Mouse (Mus musculus) forebrain, embryonic 10.5 days (tissue): ENCODE measurements around the gene Serpinc1. TPM values are rescaled to one million over a fixed set of nuclear protein-coding genes. Genes with fewer than 3 reads are reported as not detected.

ENCODE experiments used
- DNase-seq: peaks from one replicate; pipeline ENCODE4 v3.0.0-alpha.2; 2017; ENCODE audit warnings: low spot score; ENCODE audit errors: extremely low spot score
- H3K27ac ChIP-seq: fragments of 300-500 bp; sonication (generic); 2 replicates; pipeline ENCODE4 v1.5.1; 2016; ENCODE audit warnings: mild to moderate bottlenecking
- H3K27me3 ChIP-seq: fragments of 300-500 bp; sonication (generic); 2 replicates; pipeline ENCODE4 v1.6.1; 2016; ENCODE audit warnings: mild to moderate bottlenecking; ENCODE audit not compliant: poor library complexity, severe bottlenecking
- H3K36me3 ChIP-seq: fragments of 300-500 bp; sonication (generic); replicated peaks from 2 replicates; pipeline ENCODE4 v1.6.1; 2016; ENCODE audit warnings: mild to moderate bottlenecking, moderate library complexity
- H3K4me1 ChIP-seq: fragments of 300-500 bp; sonication (generic); 2 replicates; pipeline ENCODE4 v1.6.1; 2016
- H3K4me3 ChIP-seq: fragments of 300-500 bp; sonication (generic); 2 replicates; pipeline ENCODE4 v1.5.1; 2016; ENCODE audit warnings: mild to moderate bottlenecking, moderate library complexity
- H3K9me3 ChIP-seq: fragments of 300-500 bp; sonication (generic); 2 replicates; pipeline ENCODE4 v1.6.1; 2016; ENCODE audit warnings: mild to moderate bottlenecking, moderate library complexity
- WGBS: fragments of 180-500 bp; shearing (Covaris S2); methylation state at CpG from one replicate; pipeline ENCODE4 v1.1.7; 2016; 5-methylcytosine and 5-hydroxymethylcytosine counted together
- polyA plus RNA-seq: library from polyadenylated mRNA; unstranded; fragments of >200 nt; fragmentation: Nextera tagmentation; extraction: Ambion mirVana; gene quantifications from 2 replicates; pipeline ENCODE4 v1.2.1, GENCODE M21; 2016

Serpinc1 gene
- polyA plus RNA-seq, 1 experiment from 2014 or later = 2.4 TPM

DNA sequence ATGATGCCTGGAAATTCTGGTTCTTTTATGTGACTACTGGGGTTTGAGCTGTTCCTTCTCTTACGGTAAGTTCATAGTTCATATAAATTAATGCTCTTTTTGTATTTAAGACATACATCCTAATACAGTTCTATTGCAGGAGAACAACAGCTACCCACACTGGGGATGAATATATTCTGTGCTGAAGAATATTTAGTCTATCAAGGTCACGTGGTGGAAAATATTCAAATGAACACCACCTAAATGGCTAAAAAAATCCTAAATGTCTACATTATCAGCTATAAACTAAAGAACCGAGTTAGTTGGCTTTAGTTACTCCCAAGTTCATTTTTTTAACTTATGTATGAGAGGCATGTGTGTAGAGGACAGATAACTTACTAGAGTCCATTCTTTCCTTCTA lies 51.7 kb downstream of the Serpinc1 start:
- Histone ChIP-seq H3K27ac (no peak overlapping the region), H3K36me3 (peaks cover 55% of the 10 kb centered on the region), H3K4me3 (no peak overlapping the region), H3K9me3 (no peaks in the 10 kb centered on the region), H3K4me1 (peaks cover 9% of the 10 kb centered on the region), H3K27me3 (no peaks in the 10 kb centered on the region)
- DNase-seq = no peak
- 91% methylated on average over 3 of the region's 3 CpGs for WGBS

- no peak for DNase-seq
- no peak overlapping the region for H3K27ac ChIP-seq
- 87% methylated on average over 9 of the region's 9 CpGs for WGBS
- H3K27me3 ChIP-seq = no peaks in the 10 kb centered on the region
- H3K9me3 ChIP-seq = no peaks in the 10 kb centered on the region
- H3K4me1 ChIP-seq = peaks cover 9% of the 10 kb centered on the region
- no peak overlapping the region for H3K4me3 ChIP-seq
- peaks cover 63% of the 10 kb centered on the region for H3K36me3 ChIP-seq
Measured at GRCm38 (mm10) chr1:161031881-161032280, 53.5 kb downstream of the Serpinc1 start.

DNA sequence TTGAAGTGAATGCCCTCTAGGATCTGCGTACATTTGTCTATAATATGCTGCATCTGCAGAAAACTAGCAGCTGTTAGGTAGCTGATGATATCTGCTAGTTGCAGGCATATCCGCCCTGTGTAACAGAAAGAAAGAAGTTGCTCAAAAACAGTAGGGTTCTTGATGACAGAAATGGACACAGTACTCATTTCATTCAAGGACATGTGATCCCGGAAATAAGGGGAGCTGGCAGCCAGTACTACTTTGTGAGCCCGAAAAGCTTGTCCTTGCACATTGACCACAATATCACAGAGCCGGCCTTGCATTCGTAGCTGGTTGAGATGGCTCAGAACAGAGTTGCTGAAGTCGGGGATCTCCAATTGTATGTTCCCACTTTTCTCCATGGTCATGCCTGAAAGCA lies 54.0 kb downstream of the Serpinc1 start:
- peaks cover 63% of the 10 kb centered on the region for H3K36me3 ChIP-seq
- no peak overlapping the region for H3K27ac ChIP-seq
- H3K9me3 ChIP-seq = no peaks in the 10 kb centered on the region
- peaks cover 10% of the 10 kb centered on the region for H3K4me1 ChIP-seq
- WGBS = 93% methylated on average over 7 of the region's 7 CpGs
- H3K4me3 ChIP-seq = no peak overlapping the region
- H3K27me3 ChIP-seq = no peaks in the 10 kb centered on the region
- DNase-seq = peak; percentile 7

DNA sequence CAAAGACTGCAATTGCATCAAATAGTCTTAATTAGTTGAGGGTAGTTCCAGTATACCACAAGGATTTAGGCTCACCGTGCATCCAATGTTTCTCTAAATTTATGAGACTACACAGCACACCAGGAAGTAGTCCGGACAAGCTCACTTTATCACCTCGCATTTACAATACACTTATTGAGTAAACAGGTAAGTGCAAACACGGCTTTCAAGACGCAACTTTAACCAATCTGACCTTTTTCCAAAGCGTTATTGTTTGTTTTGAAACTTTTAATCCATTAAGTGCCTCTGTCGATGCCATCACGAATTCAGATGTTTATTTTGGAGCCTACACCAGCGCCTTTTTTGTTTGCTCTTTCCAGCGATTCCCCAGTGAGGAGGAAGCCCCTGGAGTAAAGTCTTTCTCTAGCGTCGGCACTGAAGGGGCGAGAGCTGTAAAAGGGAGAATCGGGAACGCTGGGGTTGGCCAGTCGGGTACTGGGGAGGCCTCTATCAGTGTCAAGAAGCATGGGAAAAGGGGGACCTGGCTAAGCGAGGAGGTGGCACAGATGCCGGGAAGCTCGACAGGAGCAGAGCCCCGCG lies 55.6 kb downstream of the Serpinc1 start:
- DNase-seq = no peak
- Histone ChIP-seq H3K27ac (peak overlapping the region; percentile 97), H3K4me3 (peak overlapping the region; percentile 85), H3K9me3 (no peaks in the 10 kb centered on the region), H3K27me3 (no peaks in the 10 kb centered on the region), H3K36me3 (peaks cover 73% of the 10 kb centered on the region), H3K4me1 (peaks cover 23% of the 10 kb centered on the region)
- 2% methylated on average over 21 of the region's 21 CpGs for WGBS

- peak within 1 kb of the TSS; percentile 85 for H3K4me3 ChIP-seq
- H3K9me3 ChIP-seq = no peaks in the 10 kb centered on the region
- H3K27me3 ChIP-seq = no peaks in the 10 kb centered on the region
- under 1% methylated on average over 75 of the region's 76 CpGs for WGBS
- DNase-seq = peak; percentile 99
- H3K27ac ChIP-seq = peak within 1 kb of the TSS; percentile 97
- H3K36me3 ChIP-seq = peaks cover 73% of the 10 kb centered on the region
- peaks cover 30% of the 10 kb centered on the region for H3K4me1 ChIP-seq
Measured at GRCm38 (mm10) chr1:161034435-161035280, 56.3 kb downstream of the Serpinc1 start, which contains the start of gene Zbtb37. Gene Zbtb37 (minus strand): TSS chr1:161034849.

- Histone ChIP-seq H3K4me3 (peak overlapping the region; percentile 85), H3K9me3 (no peaks in the 10 kb centered on the region), H3K27ac (peak overlapping the region; percentile 97), H3K4me1 (peaks cover 35% of the 10 kb centered on the region), H3K27me3 (no peaks in the 10 kb centered on the region), H3K36me3 (peaks cover 73% of the 10 kb centered on the region)
- no peak for DNase-seq
- WGBS = 0% methylated on average over 14 of the region's 14 CpGs
Measured at GRCm38 (mm10) chr1:161035281-161035785, 56.9 kb downstream of the Serpinc1 start.

DNA sequence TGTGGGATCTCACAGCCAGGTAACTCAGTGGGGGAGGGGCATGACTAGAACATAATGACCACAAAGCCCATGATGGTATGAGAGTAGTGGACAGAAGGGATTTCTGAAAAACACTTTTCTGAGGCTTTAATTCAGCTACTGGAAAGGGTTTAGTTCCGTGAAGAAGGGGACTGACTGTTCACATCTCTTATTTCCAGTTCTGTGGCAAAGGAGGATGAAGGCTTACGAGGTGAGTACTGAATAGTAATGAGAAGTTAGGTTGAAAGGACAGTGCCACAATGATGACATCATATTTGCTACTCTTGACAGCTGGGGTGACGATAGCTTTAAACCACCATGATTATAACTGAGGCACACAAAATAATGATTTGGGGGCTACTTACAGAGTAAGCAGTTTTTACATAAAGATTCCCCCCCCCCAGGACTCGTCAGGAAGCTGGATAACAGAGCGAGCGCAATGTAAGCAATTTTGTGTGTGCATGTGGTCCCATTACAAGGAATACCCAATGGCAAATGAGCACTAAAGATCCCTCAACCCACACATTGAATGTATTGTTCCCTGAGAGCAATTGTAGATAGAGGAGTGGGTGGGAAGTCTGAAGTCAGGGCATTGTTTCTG lies 57.5 kb downstream of the Serpinc1 start:
- Histone ChIP-seq H3K4me1 (peaks cover 35% of the 10 kb centered on the region), H3K9me3 (no peaks in the 10 kb centered on the region), H3K27me3 (no peaks in the 10 kb centered on the region), H3K27ac (peak overlapping the region; percentile 97), H3K4me3 (peak overlapping the region; percentile 85), H3K36me3 (peaks cover 73% of the 10 kb centered on the region)
- WGBS = under 1% methylated on average over 6 of the region's 6 CpGs
- DNase-seq = no peak

DNA sequence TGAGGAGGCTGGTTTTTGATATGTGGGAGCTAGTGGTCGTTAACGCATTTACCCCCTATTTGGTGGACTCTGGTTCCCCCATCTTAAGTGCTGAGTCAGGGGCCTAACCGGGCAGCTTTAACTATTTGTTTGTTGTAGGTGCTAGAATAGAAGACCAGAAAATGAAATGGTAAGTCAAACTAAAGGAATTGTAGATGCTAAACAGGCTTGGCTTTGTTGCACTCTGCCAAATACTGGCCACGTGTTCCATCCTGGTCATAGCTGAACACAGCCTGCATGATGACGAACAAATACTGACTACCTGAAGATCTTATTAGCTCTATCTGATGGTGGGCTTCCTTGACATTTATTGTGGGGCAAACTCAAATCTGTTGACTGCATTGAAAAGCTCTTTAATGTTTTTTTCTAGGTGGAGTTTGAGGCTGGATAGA lies 58.0 kb downstream of the Serpinc1 start:
- peak overlapping the region; percentile 97 for H3K27ac ChIP-seq
- H3K9me3 ChIP-seq = no peaks in the 10 kb centered on the region
- peaks cover 73% of the 10 kb centered on the region for H3K36me3 ChIP-seq
- no peaks in the 10 kb centered on the region for H3K27me3 ChIP-seq
- peak; percentile 26 for DNase-seq
- WGBS = 0% methylated on average over 5 of the region's 5 CpGs
- H3K4me3 ChIP-seq = peak overlapping the region; percentile 85
- H3K4me1 ChIP-seq = peaks cover 35% of the 10 kb centered on the region

GRCm38 (mm10) chr1:161037026-161037425 lies 58.6 kb downstream of the Serpinc1 start:
- Histone ChIP-seq H3K9me3 (no peaks in the 10 kb centered on the region), H3K4me3 (peak overlapping the region; percentile 85), H3K4me1 (peaks cover 35% of the 10 kb centered on the region), H3K27me3 (no peaks in the 10 kb centered on the region), H3K27ac (peak overlapping the region; percentile 97), H3K36me3 (peaks cover 73% of the 10 kb centered on the region)
- no peak for DNase-seq
- WGBS = 0% methylated on average over 1 of the region's 1 CpGs

DNA sequence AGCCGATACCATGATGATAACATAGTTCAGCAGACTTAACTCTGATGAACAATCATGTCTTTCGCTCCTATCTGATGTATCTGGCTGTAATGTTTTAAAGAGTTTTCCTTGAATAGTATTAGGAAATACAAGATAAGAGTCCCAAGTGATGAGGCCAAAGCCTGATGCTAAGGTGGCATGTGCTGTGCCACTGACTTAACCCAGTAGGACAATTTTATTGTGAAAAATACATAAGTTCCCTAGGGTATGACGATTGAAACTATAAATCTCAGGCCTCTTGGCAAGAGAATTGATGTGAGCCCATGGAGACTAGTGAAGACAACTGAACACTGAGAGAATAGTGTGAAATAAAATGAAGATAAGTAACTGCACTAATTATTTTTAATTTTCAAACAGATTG lies 59.2 kb downstream of the Serpinc1 start:
- Histone ChIP-seq H3K27me3 (no peaks in the 10 kb centered on the region), H3K27ac (peak overlapping the region; percentile 97), H3K36me3 (peaks cover 73% of the 10 kb centered on the region), H3K9me3 (no peaks in the 10 kb centered on the region), H3K4me1 (peaks cover 35% of the 10 kb centered on the region), H3K4me3 (peak overlapping the region; percentile 85)
- WGBS = 33% methylated on average over 3 of the region's 3 CpGs
- peak; percentile 15 for DNase-seq

GRCm38 (mm10) chr1:161038004-161038403 lies 59.6 kb downstream of the Serpinc1 start:
- H3K4me1 ChIP-seq = peaks cover 35% of the 10 kb centered on the region
- WGBS = 44% methylated on average over 3 of the region's 3 CpGs
- no peaks in the 10 kb centered on the region for H3K27me3 ChIP-seq
- peak overlapping the region; percentile 97 for H3K27ac ChIP-seq
- H3K36me3 ChIP-seq = peaks cover 75% of the 10 kb centered on the region
- no peaks in the 10 kb centered on the region for H3K9me3 ChIP-seq
- H3K4me3 ChIP-seq = peak overlapping the region; percentile 85
- DNase-seq = peak; percentile 11

DNA sequence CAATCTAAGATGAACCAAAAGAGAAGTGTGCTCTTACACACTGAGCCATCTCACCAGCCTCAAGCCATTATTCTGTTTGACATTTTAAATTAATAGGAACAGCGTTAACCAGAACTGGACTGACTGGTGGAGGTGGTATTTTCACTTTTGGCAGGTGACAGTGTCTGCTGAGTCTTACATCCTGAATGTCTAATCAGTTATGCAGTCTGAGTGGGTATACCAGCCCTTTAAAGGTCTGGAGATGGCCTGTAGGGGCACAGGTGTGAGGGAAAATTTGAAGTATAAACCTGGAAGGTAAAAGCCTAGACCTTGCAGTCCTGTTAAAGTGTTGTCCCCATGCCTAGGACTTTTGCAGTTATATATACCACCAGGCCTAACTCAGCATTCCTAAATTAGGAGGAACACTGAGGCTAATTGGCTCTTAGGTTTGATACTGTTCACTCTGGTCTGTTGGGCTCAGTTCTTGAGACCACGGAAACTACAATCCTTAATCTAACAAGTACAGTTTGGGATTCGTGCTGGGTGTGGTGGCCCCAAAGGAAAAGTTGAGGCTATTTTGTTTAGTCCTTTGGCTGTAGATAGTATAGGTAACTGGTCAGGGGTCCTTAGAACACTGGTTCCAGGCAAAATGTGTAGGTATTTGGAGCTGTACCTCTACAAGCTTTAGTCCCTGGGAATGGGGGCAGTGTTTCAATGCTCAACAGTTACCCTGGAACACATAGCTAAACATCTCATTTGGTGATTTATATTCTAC lies 60.8 kb downstream of the Serpinc1 start:
- Histone ChIP-seq H3K27ac (peak overlapping the region; percentile 42), H3K4me3 (peak overlapping the region; percentile 85; the same call in 1 of the 2 replicates), H3K36me3 (peaks cover 86% of the 10 kb centered on the region), H3K4me1 (peaks cover 26% of the 10 kb centered on the region), H3K9me3 (no peaks in the 10 kb centered on the region), H3K27me3 (no peaks in the 10 kb centered on the region)
- peak; percentile 55 for DNase-seq
- 4% methylated on average over 3 of the region's 3 CpGs for WGBS
